ENCODE assay signal across 8 mouse cellular contexts in genomic region chr10:106932571-106933073, GRCm38 (mm10).
DNase-seq lines count a peak whose midpoint lies in the region; ATAC-seq lines count a peak whose summit lies in the region.

No protein-coding gene starts in this region.

- peak overlapping the region; percentile 38 for H3K4me3 ChIP-seq in heart, embryonic 15.5 days
- H3K4me3 ChIP-seq in limb, embryonic 13.5 days = peak overlapping the region; percentile 28

- H3K9ac ChIP-seq in heart, embryonic 15.5 days = no peak overlapping the region
- H3K9ac ChIP-seq in limb, embryonic 13.5 days = no peak overlapping the region

- no peaks in the 10 kb centered on the region for H3K4me1 ChIP-seq in heart, embryonic 15.5 days (replicated peaks)
- H3K4me1 ChIP-seq in limb, embryonic 13.5 days = no peaks in the 10 kb centered on the region

- H3K36me3 ChIP-seq in heart, embryonic 15.5 days = no peaks in the 10 kb centered on the region
- H3K36me3 ChIP-seq in limb, embryonic 13.5 days = no peaks in the 10 kb centered on the region

- no peaks in the 10 kb centered on the region for H3K27me3 ChIP-seq in heart, embryonic 15.5 days
- H3K27me3 ChIP-seq in limb, embryonic 13.5 days = no peaks in the 10 kb centered on the region

- peak overlapping the region; percentile 62 for H3K4me2 ChIP-seq in heart, embryonic 15.5 days
- H3K4me2 ChIP-seq in limb, embryonic 13.5 days (replicated peaks) = peak overlapping the region; percentile 56

- no peak for ATAC-seq in heart, embryonic 15.5 days (replicated peaks; ENCODE audit: insufficient number of reproducible peaks, insufficient read depth, low FRiP score, low read depth)
- ATAC-seq in limb, embryonic 13.5 days (ENCODE audit: low FRiP score, low read depth) = no peak; the same call in 1 of the 2 replicates

- DNase-seq in layer of hippocampus, adult 11-12 months (ENCODE audit: low spot score) = peak; percentile 28
- no peak for DNase-seq in layer of hippocampus, postnatal 36 days
- peak; percentile 26 for DNase-seq in brain, embryonic 18.5 days (ENCODE audit: low read depth, low spot score)
- peak; percentile 72 for DNase-seq in retina, postnatal 1 day
- DNase-seq in gastrocnemius, postnatal 25 days = no peak
- DNase-seq in spleen, adult 18-20 months = no peak

- H3K27ac ChIP-seq in heart, embryonic 15.5 days = no peak overlapping the region
- no peak overlapping the region for H3K27ac ChIP-seq in limb, embryonic 13.5 days

- 28% methylated on average over 13 of the region's 13 CpGs for WGBS in heart, embryonic 15.5 days
- 39% methylated on average over 13 of the region's 13 CpGs for WGBS in limb, embryonic 13.5 days

- no peaks in the 10 kb centered on the region for H3K9me3 ChIP-seq in heart, embryonic 15.5 days (replicated peaks)
- no peaks in the 10 kb centered on the region for H3K9me3 ChIP-seq in limb, embryonic 13.5 days

Comparison
In these comparisons a context has a peak if more than half of its experiments do, and no peak if none do; other contexts are left out.
1. DNase-seq: peak in layer of hippocampus, adult 11-12 months (single experiment), brain, embryonic 18.5 days (single experiment) and retina, postnatal 1 day (single experiment); none in layer of hippocampus, postnatal 36 days (0 of 2), gastrocnemius, postnatal 25 days (single experiment) and spleen, adult 18-20 months (0 of 2).